Mouse (Mus musculus): ENCODE measurements around the gene Slc28a1.

- TF ChIP-seq SIN3A (IDR thresholded peaks at IDR 0.05; ENCODE audit: low read length) (no peak), EP300 (IDR thresholded peaks at IDR 0.05; ENCODE audit: low read depth in 1 of 2, low read length in 2 of 2) (no peak)
Measured at GRCm38 (mm10) chr7:81169351-81169750, 54.8 kb downstream of the Slc28a1 start.

Data from MEL (cell line).